Mouse (Mus musculus) c-Kit-positive CD71-negative TER-119-negative erythroid progenitor cells, embryonic 14.5 days (primary cell): ENCODE measurements around the gene Tshz2.

ENCODE experiments used
- DNase-seq: peaks from one replicate; pipeline ENCODE4 v3.0.0-alpha.2; 2013; ENCODE audit warnings: low read depth

Tshz2 gene

GRCm38 (mm10) chr2:169633491-169634289 lies 877 bp downstream of the Tshz2 start:
- no peak for DNase-seq

GRCm38 (mm10) chr2:169634619-169635382 lies 2.0 kb downstream of the Tshz2 start:
- DNase-seq = no peak

DNA sequence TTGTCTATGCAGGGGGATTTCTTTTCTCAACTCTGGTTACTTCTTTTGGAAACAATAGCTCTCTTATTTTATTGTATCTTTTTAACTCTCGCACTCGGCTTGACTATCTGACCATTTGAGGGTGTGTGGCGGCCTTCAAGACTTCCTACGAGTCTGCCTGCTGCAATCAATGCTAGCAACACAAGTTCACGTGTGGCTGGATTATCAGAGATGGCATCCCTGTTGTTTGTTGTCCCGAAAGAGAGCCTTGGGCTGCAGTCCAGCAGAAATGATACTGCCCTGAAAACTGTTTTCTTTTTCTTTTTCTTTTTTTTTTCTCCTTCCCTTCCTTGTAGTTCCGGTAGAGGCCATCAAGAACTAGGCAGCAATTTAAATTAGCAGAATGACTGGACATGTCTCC lies 2.6 kb downstream of the Tshz2 start:
- DNase-seq = no peak

GRCm38 (mm10) chr2:169636414-169636813 lies 3.6 kb downstream of the Tshz2 start:
- DNase-seq = no peak

DNA sequence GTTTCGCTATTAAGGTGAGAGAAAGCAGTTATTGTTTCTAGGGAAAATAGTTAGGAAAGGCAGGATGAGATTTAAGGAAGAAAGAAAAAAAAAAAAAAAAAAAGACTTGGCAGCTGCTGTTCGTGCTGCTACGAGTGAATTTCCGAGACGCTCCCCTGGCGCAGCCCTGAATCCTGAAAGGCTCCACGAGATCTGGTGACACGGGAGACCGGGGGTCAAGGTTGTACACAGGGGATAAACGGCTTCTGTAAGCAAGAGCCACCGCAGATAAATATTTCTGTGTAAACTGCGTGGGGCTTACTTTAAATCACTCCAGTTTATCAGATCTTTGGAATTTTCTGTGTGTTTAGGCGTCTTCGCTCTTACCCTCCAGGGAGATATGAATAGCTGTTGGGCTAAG lies 8.7 kb downstream of the Tshz2 start:
- no peak for DNase-seq

- no peak for DNase-seq
These were observed 9.6 kb downstream of the Tshz2 start for GRCm38 (mm10) chr2:169642420-169642819.

GRCm38 (mm10) chr2:169647091-169647490 lies 14.3 kb downstream of the Tshz2 start:
- DNase-seq = no peak

DNA sequence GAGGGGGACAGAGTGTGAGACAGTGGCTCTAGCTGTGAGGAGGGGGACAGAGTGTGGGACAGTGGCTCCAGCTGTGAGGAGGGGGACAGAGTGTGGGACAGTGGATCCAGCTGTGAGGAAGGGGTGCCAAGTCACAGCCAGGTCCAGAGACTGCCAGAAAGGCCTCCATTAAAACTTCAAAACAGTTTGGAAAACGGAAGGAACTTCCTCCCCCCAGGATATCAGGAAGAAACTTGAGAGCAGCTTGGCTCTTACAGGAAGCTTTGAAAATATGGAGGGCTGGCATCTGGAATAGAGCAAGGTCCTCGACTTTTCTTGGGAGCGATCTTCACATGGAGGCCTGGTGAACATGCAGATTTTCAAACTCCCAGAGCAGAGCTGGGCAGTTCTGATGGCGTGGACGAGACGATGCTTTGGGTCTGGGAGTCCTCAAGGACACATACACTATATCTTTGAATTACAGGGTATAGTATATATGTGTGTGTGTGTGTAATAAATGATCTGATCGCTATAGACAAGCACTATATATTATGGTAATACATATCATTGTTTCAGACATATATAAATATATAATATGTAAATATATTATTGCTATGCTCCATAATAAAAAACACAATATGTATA lies 16.6 kb downstream of the Tshz2 start:
- DNase-seq = no peak

DNA sequence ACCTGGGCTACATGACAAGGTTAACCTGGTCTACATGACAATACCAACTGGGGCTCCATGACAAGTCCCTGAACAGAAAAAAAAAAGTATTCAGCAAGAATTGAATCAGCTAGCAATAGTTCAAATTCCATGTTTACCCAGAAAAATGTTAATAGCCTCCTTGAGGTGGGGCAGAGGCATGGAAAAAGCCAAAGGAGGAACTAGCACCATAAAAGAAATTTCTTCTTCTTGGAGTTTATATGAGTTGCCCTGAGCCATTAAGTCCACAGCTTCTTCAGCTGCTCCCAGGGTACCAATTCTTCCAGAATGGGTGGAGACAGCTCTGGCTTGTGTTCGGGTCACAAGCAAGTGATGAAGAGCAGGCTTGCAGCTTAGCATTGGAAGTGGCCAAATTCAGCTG lies 20.5 kb downstream of the Tshz2 start:
- no peak for DNase-seq

GRCm38 (mm10) chr2:169663792-169664191 lies 31.0 kb downstream of the Tshz2 start:
- DNase-seq = no peak

DNA sequence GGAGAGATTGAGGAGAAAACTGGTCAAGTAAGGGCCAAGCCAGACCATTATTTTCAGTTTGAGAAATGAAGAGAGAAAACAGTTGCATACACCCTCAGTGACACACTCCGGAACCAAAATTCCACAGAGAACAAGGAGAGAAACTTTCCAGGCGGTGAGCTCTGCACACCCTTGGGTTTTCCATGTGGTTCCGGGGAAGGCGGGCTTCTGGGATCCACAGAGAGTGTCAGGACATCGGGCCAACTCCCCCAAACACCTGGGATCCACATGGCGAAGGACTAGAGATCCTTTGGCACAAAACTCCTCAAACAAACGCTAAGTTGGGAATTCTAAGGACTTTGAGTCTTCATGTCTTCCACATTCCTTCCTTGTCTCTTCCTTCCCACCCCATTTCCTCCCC lies 38.5 kb downstream of the Tshz2 start:
- DNase-seq = no peak

DNA sequence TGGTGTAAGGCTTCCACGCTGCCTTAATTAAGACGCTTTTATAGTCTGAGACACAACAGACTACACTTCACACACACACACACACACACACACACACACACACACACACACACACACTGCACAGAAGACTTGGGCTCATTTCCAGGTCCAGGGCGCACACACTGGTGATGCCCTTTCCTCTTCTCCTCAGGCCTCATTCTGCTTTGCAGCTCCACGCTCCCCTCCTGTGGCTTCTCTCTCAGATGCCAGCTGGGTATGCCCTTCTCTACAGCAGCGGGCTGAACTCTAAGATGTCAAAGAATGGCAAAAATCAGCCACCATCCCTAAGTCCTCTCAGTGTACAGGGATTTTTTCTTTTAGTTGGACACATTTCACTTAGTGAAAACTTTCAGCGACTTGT lies 41.0 kb downstream of the Tshz2 start:
- no peak for DNase-seq

DNA sequence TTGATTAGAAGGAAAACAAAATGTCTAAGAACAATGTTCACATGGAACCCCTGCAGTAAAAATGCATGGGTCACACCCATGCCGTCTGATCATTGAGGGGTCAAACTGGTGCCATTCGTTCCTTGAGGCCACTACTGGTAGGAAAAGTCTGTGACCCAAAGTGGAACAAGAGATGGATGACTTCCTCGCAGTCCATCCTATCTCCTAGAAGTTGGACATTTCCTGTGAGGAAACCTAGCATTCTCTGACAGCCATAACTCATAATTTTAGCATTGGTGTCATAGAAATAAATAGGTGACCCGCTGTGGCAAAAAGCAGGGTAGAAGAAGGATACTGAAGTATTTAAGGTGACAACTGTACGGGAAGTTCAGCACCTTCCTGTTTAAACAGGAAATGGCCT lies 41.4 kb downstream of the Tshz2 start:
- no peak for DNase-seq

- no peak for DNase-seq
These were observed 46.5 kb downstream of the Tshz2 start for GRCm38 (mm10) chr2:169679264-169679663.

- DNase-seq = no peak
These were observed 47.1 kb downstream of the Tshz2 start for GRCm38 (mm10) chr2:169679951-169680350.

DNA sequence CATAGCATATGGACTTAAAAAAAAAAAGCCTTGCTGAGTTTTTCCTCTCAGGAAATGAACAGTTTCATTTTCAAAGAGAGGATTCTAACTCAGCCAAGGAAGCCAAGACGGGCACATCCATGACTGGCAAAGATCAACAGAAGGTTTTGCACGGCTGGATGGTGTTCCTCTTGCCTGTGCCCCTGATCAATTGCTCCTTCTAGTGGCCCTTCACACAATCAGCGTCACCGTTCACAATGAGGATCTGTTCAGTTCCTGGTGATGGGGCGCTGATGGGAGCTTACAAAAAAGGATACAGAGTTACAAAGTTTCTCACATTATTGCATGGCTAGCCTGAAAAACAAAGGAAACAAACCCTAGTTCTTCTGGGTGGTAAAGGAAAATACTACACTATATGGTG lies 52.4 kb downstream of the Tshz2 start:
- no peak for DNase-seq

- DNase-seq = no peak
These were observed 52.9 kb downstream of the Tshz2 start for GRCm38 (mm10) chr2:169685747-169686146.

- DNase-seq = no peak
These were observed 54.1 kb downstream of the Tshz2 start for GRCm38 (mm10) chr2:169686697-169687430.

- DNase-seq = no peak
These were observed 57.2 kb downstream of the Tshz2 start for GRCm38 (mm10) chr2:169690054-169690453.

GRCm38 (mm10) chr2:169694494-169694893 lies 61.7 kb downstream of the Tshz2 start:
- DNase-seq = no peak

DNA sequence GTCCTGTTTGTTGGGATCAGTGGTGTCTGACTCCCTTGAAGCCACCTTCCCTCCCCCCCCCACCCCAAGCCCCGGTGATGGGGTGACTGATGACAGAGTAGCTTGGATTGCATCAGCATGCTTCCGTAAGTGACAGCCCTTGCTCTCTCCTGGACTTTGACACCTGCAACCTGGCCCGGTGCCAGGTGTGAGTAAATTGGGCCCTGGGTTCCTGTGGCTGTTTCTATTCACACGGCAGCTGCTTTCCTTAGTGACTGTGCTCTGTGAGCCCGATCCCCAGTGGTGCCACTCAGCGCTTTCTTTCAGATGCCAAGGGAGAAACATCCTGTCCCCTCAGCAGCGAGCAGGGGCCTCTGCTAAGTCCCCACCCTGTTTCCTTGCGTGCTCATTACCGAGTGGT lies 62.2 kb downstream of the Tshz2 start:
- DNase-seq = no peak

GRCm38 (mm10) chr2:169699141-169699540 lies 66.3 kb downstream of the Tshz2 start:
- DNase-seq = no peak
